Mouse (Mus musculus) CH12.LX (cell line): ENCODE data around the gene Rps11.
"Not testable (repeated sequence)": the region's sequence is repeated elsewhere in the genome, so short reads cannot be mapped to it uniquely, and the experiment has no call there.

Experiments
- BHLHE40 ChIP-seq: IDR thresholded peaks from 2 replicates; pipeline ENCODE4 v1.6.1; 2011; ENCODE audit warnings: mild to moderate bottlenecking, low read depth, low read length, improper control_type of control experiment
- CTCF ChIP-seq, 2 experiments: IDR thresholded peaks in 1 of 2; conservative IDR thresholded peaks in 1 of 2; 2 replicates each; pipeline ENCODE4 v1.5.1; 2011 to 2012; ENCODE audit warnings: low read depth in 2 of 2, low read length in 2 of 2, improper control_type of control experiment in 1 of 2, inconsistent platforms in 1 of 2, mild to moderate bottlenecking in 1 of 2, moderate library complexity in 1 of 2
- EP300 ChIP-seq: IDR thresholded peaks from 2 replicates; pipeline ENCODE4 v1.6.1; 2011; ENCODE audit warnings: low read length, improper control_type of control experiment
- HCFC1 ChIP-seq: IDR thresholded peaks from 2 replicates; pipeline ENCODE4 v1.6.1; 2012; ENCODE audit warnings: low read depth, mild to moderate bottlenecking, inconsistent platforms, low read length, improper control_type of control experiment
- NRF1 ChIP-seq: IDR thresholded peaks from 2 replicates; pipeline ENCODE4 v1.6.1; 2014; ENCODE audit warnings: low read depth, mild to moderate bottlenecking, inconsistent platforms, low read length, improper control_type of control experiment, moderate library complexity
- POLR2AphosphoS2 ChIP-seq: IDR thresholded peaks from 2 replicates; pipeline ENCODE4 v1.6.1; 2011; ENCODE audit warnings: low read depth, low read length, improper control_type of control experiment
- SMC3 ChIP-seq: IDR thresholded peaks from 2 replicates; pipeline ENCODE4 v1.6.1; 2011; ENCODE audit warnings: low read depth, low read length, improper control_type of control experiment
- TCF12 ChIP-seq: IDR thresholded peaks from 2 replicates; pipeline ENCODE4 v1.6.1; 2014; ENCODE audit warnings: low read depth, mild to moderate bottlenecking, inconsistent platforms, low read length, improper control_type of control experiment
- USF2 ChIP-seq: conservative IDR thresholded peaks from 2 replicates; pipeline ENCODE4 v1.6.1; 2011; ENCODE audit warnings: low read depth, low read length, improper control_type of control experiment
- ZNF384 ChIP-seq: IDR thresholded peaks from 2 replicates; pipeline ENCODE4 v1.6.1; 2012; ENCODE audit warnings: low read depth, low read length, improper control_type of control experiment, inconsistent platforms

DNA sequence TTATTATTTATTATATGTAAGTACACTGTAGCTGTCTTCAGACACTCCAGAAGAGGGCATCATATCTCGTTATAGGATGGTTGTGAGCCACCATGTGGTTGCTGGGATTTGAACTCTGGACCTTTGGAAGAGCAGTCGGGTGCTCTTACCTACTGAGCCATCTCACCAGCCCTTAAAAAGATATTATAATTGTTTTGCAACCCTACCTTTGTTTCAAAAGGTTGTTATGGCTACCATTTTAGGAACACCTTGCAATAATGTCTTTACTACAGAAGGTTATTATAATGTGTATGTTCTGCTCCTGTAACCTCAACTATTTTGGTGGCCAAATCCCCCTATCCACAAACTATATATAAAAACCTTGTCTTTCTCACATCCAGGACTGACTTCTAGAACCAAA is 28.8 kb upstream of the Rps11 start:
- not testable (repeated sequence) for TF ChIP-seq BHLHE40, EP300, USF2, POLR2AphosphoS2, TCF12, HCFC1, ZNF384, SMC3, NRF1
- 0 out of 4 replicates have a peak, but pooled peaks of 1 of the 2 experiments have one; percentile 10 for TF ChIP-seq CTCF (conservative IDR thresholded peaks at IDR 0.05 in 1 of 2, IDR thresholded peaks at IDR 0.05 in 1 of 2; ENCODE audit: low read depth in 2 of 2, low read length in 2 of 2)
